Mouse (Mus musculus) ovary, adult 18-20 months (tissue): ENCODE measurements around the gene Pdrg1.

Source experiments
- DNase-seq: peaks from one replicate; pipeline ENCODE4 v3.0.0; 2022; ENCODE audit warnings: low spot score, mixed read lengths

Pdrg1 gene

GRCm38 (mm10) chr2:153014758-153015593 is at the start of gene Pdrg1:
TSS of gene Pdrg1 (minus strand) at chr2:153015427.
- peak; percentile 84 for DNase-seq

- DNase-seq = no peak
Measured at GRCm38 (mm10) chr2:153064190-153064970, 49.2 kb upstream of the Pdrg1 start.

GRCm38 (mm10) chr2:153063394-153063793 is 48.2 kb upstream of the Pdrg1 start:
- DNase-seq = no peak

GRCm38 (mm10) chr2:153060216-153060615 is 45.0 kb upstream of the Pdrg1 start:
- no peak for DNase-seq

- no peak for DNase-seq
Measured at GRCm38 (mm10) chr2:153058365-153058764, 43.1 kb upstream of the Pdrg1 start.

- DNase-seq = no peak
Measured at GRCm38 (mm10) chr2:153055270-153055920, 40.2 kb upstream of the Pdrg1 start.

GRCm38 (mm10) chr2:153053896-153054295 is 38.7 kb upstream of the Pdrg1 start:
- no peak for DNase-seq

GRCm38 (mm10) chr2:153052700-153053351 is 37.6 kb upstream of the Pdrg1 start:
- no peak for DNase-seq

- DNase-seq = no peak
Measured at GRCm38 (mm10) chr2:153051537-153051936, 36.3 kb upstream of the Pdrg1 start.

- DNase-seq = no peak
Measured at GRCm38 (mm10) chr2:153051095-153051494, 35.9 kb upstream of the Pdrg1 start.

- DNase-seq = no peak
Measured at GRCm38 (mm10) chr2:153049997-153050358, 34.8 kb upstream of the Pdrg1 start.

GRCm38 (mm10) chr2:153049288-153049996 is 34.2 kb upstream of the Pdrg1 start:
- DNase-seq = no peak

GRCm38 (mm10) chr2:153047828-153048465 is 32.7 kb upstream of the Pdrg1 start:
- DNase-seq = no peak

GRCm38 (mm10) chr2:153045884-153046299 is 30.7 kb upstream of the Pdrg1 start:
- DNase-seq = no peak

GRCm38 (mm10) chr2:153043886-153044285 is 28.7 kb upstream of the Pdrg1 start:
- DNase-seq = no peak

GRCm38 (mm10) chr2:153036690-153037089 is 21.5 kb upstream of the Pdrg1 start:
- no peak for DNase-seq

GRCm38 (mm10) chr2:153033545-153034230 is 18.5 kb upstream of the Pdrg1 start:
- DNase-seq = no peak

GRCm38 (mm10) chr2:153032973-153033372 is 17.7 kb upstream of the Pdrg1 start:
- no peak for DNase-seq

- DNase-seq = peak; percentile 63
Measured at GRCm38 (mm10) chr2:153032083-153032842, 17.0 kb upstream of the Pdrg1 start.
